Mouse (Mus musculus) MEL (cell line): Measurements from ENCODE around the gene Tbl2. TPM values are rescaled to one million over a fixed set of nuclear protein-coding genes. Genes with fewer than 3 reads are reported as not detected.

Source experiments
- DNase-seq: peaks from one replicate; pipeline ENCODE4 v3.0.0; 2011; ENCODE audit warnings: low read depth, low spot score
- H3K27ac ChIP-seq: 2 replicates; pipeline ENCODE4 v1.5.1; 2012; ENCODE audit warnings: low read depth, mild to moderate bottlenecking, control low read depth, low read length, moderate library complexity; ENCODE audit not compliant: control insufficient read depth
- H3K27me3 ChIP-seq, 2 experiments: fragments of 150-350 bp in 1 of 2; sonication (generic) in 1 of 2; 2 replicates each; pipeline ENCODE4 v1.6.1; 2012; ENCODE audit warnings: low read length in 2 of 2, mild to moderate bottlenecking in 2 of 2, improper control_type of control experiment in 1 of 2, moderate library complexity in 1 of 2; ENCODE audit not compliant: insufficient read depth in 2 of 2, control insufficient read depth in 1 of 2
- H3K36me3 ChIP-seq, 2 experiments: 2 replicates each; pipeline ENCODE4 v1.6.1; 2012 to 2014; ENCODE audit warnings: low read length in 2 of 2, improper control_type of control experiment in 1 of 2, inconsistent platforms in 1 of 2, mild to moderate bottlenecking in 1 of 2; ENCODE audit not compliant: insufficient read depth in 2 of 2, control insufficient read depth in 1 of 2
- H3K4me1 ChIP-seq, 2 experiments: fragments of 150-350 bp in 1 of 2; sonication (generic) in 1 of 2; 2 replicates each; pipeline ENCODE4 v1.6.1; 2012; ENCODE audit warnings: low read length in 2 of 2, improper control_type of control experiment in 1 of 2, mild to moderate bottlenecking in 1 of 2; ENCODE audit not compliant: insufficient read depth in 2 of 2, control insufficient read depth in 1 of 2
- H3K4me3 ChIP-seq, 2 experiments: fragments of 150-350 bp in 1 of 2; sonication (generic) in 1 of 2; 2 replicates each; pipeline ENCODE4 v1.5.1; 2012; ENCODE audit warnings: low read depth in 2 of 2, low read length in 2 of 2, mild to moderate bottlenecking in 2 of 2, moderate library complexity in 2 of 2, control low read depth in 1 of 2, improper control_type of control experiment in 1 of 2; ENCODE audit not compliant: control insufficient read depth in 1 of 2, insufficient read depth in 1 of 2
- H3K79me2 ChIP-seq: 2 replicates; pipeline ENCODE4 v1.6.1; 2012; ENCODE audit warnings: mild to moderate bottlenecking, low read length, moderate library complexity; ENCODE audit not compliant: control insufficient read depth, poor library complexity, insufficient read depth
- H3K9ac ChIP-seq: 2 replicates; pipeline ENCODE4 v1.6.1; 2012; ENCODE audit warnings: low read depth, mild to moderate bottlenecking, control low read depth, low read length, moderate library complexity; ENCODE audit not compliant: control insufficient read depth, poor library complexity, severe bottlenecking
- H3K9me3 ChIP-seq: fragments of 150-350 bp; sonication (generic); replicated peaks from 2 replicates; pipeline ENCODE4 v1.6.1; 2012; ENCODE audit warnings: mild to moderate bottlenecking, low read length, improper control_type of control experiment, moderate library complexity; ENCODE audit not compliant: insufficient read depth
- CHD2 ChIP-seq: IDR thresholded peaks from 2 replicates; pipeline ENCODE4 v1.6.1; 2011; ENCODE audit warnings: low read length, improper control_type of control experiment
- CTCF ChIP-seq, 3 experiments: IDR thresholded peaks in 2 of 3; conservative IDR thresholded peaks in 1 of 3; 2 replicates each; pipeline ENCODE4 v1.5.1; 2011 to 2012; ENCODE audit warnings: low read length in 3 of 3, low read depth in 2 of 3, mild to moderate bottlenecking in 2 of 3, improper control_type of control experiment in 1 of 3, inconsistent platforms in 1 of 3, mixed read lengths in 1 of 3, moderate library complexity in 1 of 3; ENCODE audit not compliant: control insufficient read depth in 1 of 3, insufficient read depth in 1 of 3, poor library complexity in 1 of 3, severe bottlenecking in 1 of 3
- E2F4 ChIP-seq: IDR thresholded peaks from 2 replicates; pipeline ENCODE4 v1.6.1; 2011; ENCODE audit warnings: low read depth, low read length, improper control_type of control experiment, borderline replicate concordance
- ELF1 ChIP-seq: IDR thresholded peaks from 2 replicates; pipeline ENCODE4 v1.6.1; 2014; ENCODE audit warnings: low read depth, mild to moderate bottlenecking, inconsistent platforms, low read length, improper control_type of control experiment, moderate library complexity
- EP300 ChIP-seq, 2 experiments: IDR thresholded peaks; 2 replicates each; pipeline ENCODE4 v1.6.1; 2011; ENCODE audit warnings: improper control_type of control experiment in 2 of 2, low read length in 2 of 2, low read depth in 1 of 2, mild to moderate bottlenecking in 1 of 2
- GABPA ChIP-seq: IDR thresholded peaks from 2 replicates; pipeline ENCODE4 v1.6.1; 2012; ENCODE audit warnings: low read depth, mild to moderate bottlenecking, inconsistent platforms, low read length, improper control_type of control experiment, moderate library complexity
- GATA1 ChIP-seq: IDR thresholded peaks from 2 replicates; pipeline ENCODE4 v1.6.1; 2011; ENCODE audit warnings: low read depth, low read length, improper control_type of control experiment
- KAT2A ChIP-seq: conservative IDR thresholded peaks from 2 replicates; pipeline ENCODE4 v1.6.1; 2012; ENCODE audit warnings: low read depth, low read length, improper control_type of control experiment, inconsistent platforms
- MAZ ChIP-seq: IDR thresholded peaks from 2 replicates; pipeline ENCODE4 v1.6.1; 2012; ENCODE audit warnings: low read depth, mild to moderate bottlenecking, inconsistent platforms, low read length, improper control_type of control experiment
- MXI1 ChIP-seq: IDR thresholded peaks from 2 replicates; pipeline ENCODE4 v1.6.1; 2011; ENCODE audit warnings: mild to moderate bottlenecking, low read depth, low read length, improper control_type of control experiment
- MYB ChIP-seq: IDR thresholded peaks from 2 replicates; pipeline ENCODE4 v1.6.1; 2011; ENCODE audit warnings: mild to moderate bottlenecking, low read depth, low read length, improper control_type of control experiment
- MYC ChIP-seq: IDR thresholded peaks from 2 replicates; pipeline ENCODE4 v1.6.1; 2011; ENCODE audit warnings: low read depth, mild to moderate bottlenecking, low read length, improper control_type of control experiment, moderate library complexity
- NELFE ChIP-seq: IDR thresholded peaks from 2 replicates; pipeline ENCODE4 v1.6.1; 2011; ENCODE audit warnings: low read depth, low read length, improper control_type of control experiment
- NRF1 ChIP-seq: IDR thresholded peaks from 2 replicates; pipeline ENCODE4 v1.6.1; 2014; ENCODE audit warnings: low read depth, mild to moderate bottlenecking, inconsistent platforms, low read length, improper control_type of control experiment, moderate library complexity; ENCODE audit not compliant: poor library complexity, insufficient read depth, severe bottlenecking
- POLR2AphosphoS2 ChIP-seq: IDR thresholded peaks from 2 replicates; pipeline ENCODE4 v1.6.1; 2011; ENCODE audit warnings: low read length, improper control_type of control experiment
- POLR2AphosphoS5 ChIP-seq: IDR thresholded peaks from 2 replicates; pipeline ENCODE4 v1.6.1; 2012; ENCODE audit warnings: low read depth, borderline replicate concordance, mild to moderate bottlenecking, inconsistent platforms, low read length, moderate library complexity, mixed read lengths
- SIN3A ChIP-seq: IDR thresholded peaks from 2 replicates; pipeline ENCODE4 v1.6.1; 2012; ENCODE audit warnings: low read length, improper control_type of control experiment, inconsistent platforms
- SMC3 ChIP-seq: IDR thresholded peaks from 2 replicates; pipeline ENCODE4 v1.6.1; 2011; ENCODE audit warnings: low read depth, low read length, improper control_type of control experiment
- TBP ChIP-seq: IDR thresholded peaks from 2 replicates; pipeline ENCODE4 v1.8.0; 2011; ENCODE audit warnings: low read depth, low read length, improper control_type of control experiment
- TCF12 ChIP-seq: IDR thresholded peaks from 2 replicates; pipeline ENCODE4 v1.6.1; 2014; ENCODE audit warnings: low read depth, mild to moderate bottlenecking, inconsistent platforms, low read length, improper control_type of control experiment, moderate library complexity
- ZKSCAN1 ChIP-seq: IDR thresholded peaks from 2 replicates; pipeline ENCODE4 v1.6.1; 2012; ENCODE audit warnings: low read depth, mild to moderate bottlenecking, inconsistent platforms, low read length, improper control_type of control experiment, moderate library complexity
- polyA plus RNA-seq, 2 experiments: library from polyadenylated mRNA; stranded (reverse) in 1 of 2; unstranded in 1 of 2; fragments of >175 nt in 1 of 2; fragments of >200 nt in 1 of 2; gene quantifications; 2 replicates each; pipeline versions ENCODE4 v1.2.1 to v1.2.4; 2012; ENCODE audit warnings: low replicate concordance in 2 of 2, low read depth in 1 of 2; ENCODE audit not compliant: insufficient read length in 2 of 2, insufficient read depth in 1 of 2, missing spikeins in 1 of 2
- total RNA-seq: library from RNA; depleted of rRNA; stranded (reverse); fragments of 300-350 nt; gene quantifications from 2 replicates; pipeline ENCODE4 v1.2.3, GENCODE M21; 2012

Tbl2 gene
- total and polyA plus RNA-seq, 3 experiments, result 20.5 to 30.3 TPM; not detected in 1

DNA sequence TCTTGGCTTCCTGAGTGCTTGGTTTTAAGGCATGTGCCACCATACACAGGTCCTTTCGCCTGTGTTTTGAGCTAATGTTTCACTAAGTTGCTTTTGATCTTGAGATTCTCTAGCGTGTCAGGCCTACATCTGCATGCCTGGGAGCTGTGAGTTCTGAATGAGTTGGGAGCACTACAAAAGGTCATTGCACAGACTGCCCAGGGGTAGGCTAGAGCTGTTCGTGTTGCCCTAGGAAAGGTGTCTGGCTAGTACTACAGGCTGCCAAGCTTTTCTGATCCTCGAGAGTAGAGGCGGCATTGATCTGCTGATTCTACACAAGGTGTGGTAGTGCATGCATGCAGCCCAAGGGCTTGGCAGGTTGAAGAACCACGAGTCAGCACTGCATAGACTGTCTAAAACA lies 13.4 kb downstream of the Tbl2 start:
- Histone ChIP-seq H3K27me3 (no peaks in the 10 kb centered on the region), H3K79me2 (peaks cover under 1% of the 10 kb centered on the region; the same call in 1 of the 2 replicates), H3K9me3 (no peaks in the 10 kb centered on the region), H3K27ac (no peak overlapping the region), H3K4me3 (no peak overlapping the region), H3K9ac (no peak overlapping the region), H3K4me1 (peaks cover 0 to under 1% of the 10 kb centered on the region in 2 experiments; a peak in 1 of 4 replicates), H3K36me3 (peaks cover 3 to 4% of the 10 kb centered on the region in 2 experiments; a peak in 3 of 4 replicates)
- TF ChIP-seq CTCF (IDR thresholded peaks at IDR 0.05 in 2 of 3, conservative IDR thresholded peaks at IDR 0.05 in 1 of 3; ENCODE audit: control insufficient read depth in 1 of 3, insufficient read depth in 1 of 3, low read depth in 2 of 3, low read length in 3 of 3, poor library complexity in 1 of 3, severe bottlenecking in 1 of 3) (no peak), MYC (no peak), ELF1 (no peak), GATA1 (no peak), GABPA (no peak), SMC3 (no peak), CHD2 (no peak), MAZ (no peak), MYB (no peak), NRF1 (no peak), ZKSCAN1 (no peak), KAT2A (no peak), E2F4 (no peak), TBP (no peak), NELFE (no peak)
- DNase-seq, result no peak

DNA sequence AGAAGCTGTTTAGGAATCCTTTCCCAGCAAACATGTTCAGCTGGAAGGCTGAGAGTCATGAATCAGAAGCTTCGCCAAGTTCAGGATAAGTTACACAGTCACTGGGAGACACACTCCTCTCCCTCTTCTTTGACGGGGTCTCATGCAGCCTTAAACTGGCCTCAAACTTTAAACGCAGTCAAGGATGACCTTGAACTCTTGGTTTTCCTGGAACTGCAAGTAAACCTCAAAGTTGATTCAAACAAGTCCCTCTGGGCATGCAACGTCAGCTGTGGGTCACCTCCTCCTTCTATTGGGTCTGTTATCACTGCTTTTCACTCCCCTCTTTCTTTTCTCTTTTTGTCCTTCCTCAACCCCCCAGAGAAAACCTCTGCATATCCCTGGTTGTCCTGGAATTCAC lies 17.5 kb downstream of the Tbl2 start:
- H3K27ac ChIP-seq, result no peak overlapping the region
- TF ChIP-seq SIN3A, result no peak
- no peak for TF ChIP-seq POLR2AphosphoS2
- no peak for TF ChIP-seq ZKSCAN1
- no peak for TF ChIP-seq EP300 (IDR thresholded peaks at IDR 0.05; ENCODE audit: low read depth in 1 of 2, low read length in 2 of 2)
- no peak for TF ChIP-seq MYC
- no peak for TF ChIP-seq TCF12
- TF ChIP-seq POLR2AphosphoS5, result no peak
- TF ChIP-seq NELFE, result no peak
- no peak for TF ChIP-seq GATA1
- no peak for TF ChIP-seq NRF1
- no peak for TF ChIP-seq MXI1
- TF ChIP-seq, all 39 proteins: peak for 0
- Histone ChIP-seq H3K9me3 (no peaks in the 10 kb centered on the region), H3K27me3 (no peaks in the 10 kb centered on the region), H3K79me2 (peaks cover 17% of the 10 kb centered on the region), H3K36me3 (peaks cover 0 to 14% of the 10 kb centered on the region in 2 experiments; a peak in 2 of 4 replicates), H3K4me1 (peaks cover 3 to 15% of the 10 kb centered on the region in 2 experiments; a peak in 3 of 4 replicates), H3K9ac (no peak overlapping the region), H3K4me3 (no peak overlapping the region)
- DNase-seq, result no peak
